Mouse (Mus musculus) ES-E14 (cell line): ENCODE results near the gene Cryz.

ENCODE experiments used
- CHD2 ChIP-seq: IDR thresholded peaks from 2 replicates; pipeline ENCODE4 v1.6.1; 2014; ENCODE audit warnings: mild to moderate bottlenecking, low read depth, low read length, inconsistent platforms
- ZNF384 ChIP-seq: IDR thresholded peaks from 2 replicates; pipeline ENCODE4 v1.6.1; 2012; ENCODE audit warnings: low read depth, low read length, inconsistent platforms

- no peak for TF ChIP-seq CHD2
- no peak for TF ChIP-seq ZNF384
Observed at GRCm38 (mm10) chr3:154633091-154633490, 36.6 kb downstream of the Cryz start.
